Mouse (Mus musculus): ENCODE data around the gene Pld1. TPM values are rescaled to one million over a fixed set of nuclear protein-coding genes. Genes with fewer than 3 reads are reported as not detected.

Pld1 gene
- polyA plus RNA-seq, 1 experiment from 2014 or later, result 2.0 TPM

GRCm38 (mm10) chr3:27959221-27959620 lies 20.7 kb downstream of the Pld1 start:
- H3K4me2 ChIP-seq (ENCODE audit: low read length), result no peak overlapping the region
- no peak for ATAC-seq
- 85% methylated on average over 6 of the region's 6 CpGs for WGBS

GRCm38 (mm10) chr3:27961162-27961561 lies 22.7 kb downstream of the Pld1 start:
- ATAC-seq, result no peak

More at GRCm38 (mm10) chr3:27959221-27959620, 20.7 kb downstream of the Pld1 start:
- H3K27me3 ChIP-seq (replicated peaks; ENCODE audit: control insufficient read depth, insufficient read depth, low read length), result no peaks in the 10 kb centered on the region
- DNase-seq (ENCODE audit: low spot score), result no peak
- no peak overlapping the region for H3K27ac ChIP-seq (ENCODE audit: low read depth, low read length)
- H3K9ac ChIP-seq (ENCODE audit: low read length), result no peak overlapping the region
- H3K4me3 ChIP-seq (ENCODE audit: low read depth, low read length), result no peak overlapping the region
- no peaks in the 10 kb centered on the region for H3K36me3 ChIP-seq (ENCODE audit: control insufficient read depth, insufficient read depth, low read length)
- H3K9me3 ChIP-seq (replicated peaks; ENCODE audit: control insufficient read depth, low read length), result no peaks in the 10 kb centered on the region
- no peaks in the 10 kb centered on the region for H3K4me1 ChIP-seq (ENCODE audit: control insufficient read depth, insufficient read depth, low read length)

GRCm38 (mm10) chr3:27963795-27964201 lies 25.3 kb downstream of the Pld1 start:
- WGBS, result 9% methylated on average over 6 of the region's 6 CpGs
- ATAC-seq (no peak), DNase-seq (ENCODE audit: low spot score) (peak; percentile 30)
- Histone ChIP-seq H3K9me3 (replicated peaks; ENCODE audit: control insufficient read depth, low read length) (no peaks in the 10 kb centered on the region), H3K27ac (ENCODE audit: low read depth, low read length) (no peak overlapping the region), H3K9ac (ENCODE audit: low read length) (no peak overlapping the region), H3K4me3 (ENCODE audit: low read depth, low read length) (no peak overlapping the region), H3K4me2 (ENCODE audit: low read length) (no peak overlapping the region), H3K36me3 (ENCODE audit: control insufficient read depth, insufficient read depth, low read length) (no peaks in the 10 kb centered on the region), H3K4me1 (ENCODE audit: control insufficient read depth, insufficient read depth, low read length) (no peaks in the 10 kb centered on the region), H3K27me3 (replicated peaks; ENCODE audit: control insufficient read depth, insufficient read depth, low read length) (no peaks in the 10 kb centered on the region)

More at GRCm38 (mm10) chr3:27961162-27961561, 22.7 kb downstream of the Pld1 start:
- Histone ChIP-seq H3K36me3 (ENCODE audit: control insufficient read depth, insufficient read depth, low read length) (no peaks in the 10 kb centered on the region), H3K4me2 (ENCODE audit: low read length) (no peak overlapping the region), H3K4me1 (ENCODE audit: control insufficient read depth, insufficient read depth, low read length) (no peaks in the 10 kb centered on the region), H3K4me3 (ENCODE audit: low read depth, low read length) (no peak overlapping the region), H3K27ac (ENCODE audit: low read depth, low read length) (no peak overlapping the region), H3K9me3 (replicated peaks; ENCODE audit: control insufficient read depth, low read length) (no peaks in the 10 kb centered on the region), H3K9ac (ENCODE audit: low read length) (no peak overlapping the region), H3K27me3 (replicated peaks; ENCODE audit: control insufficient read depth, insufficient read depth, low read length) (no peaks in the 10 kb centered on the region)
- WGBS, result 94% methylated on average over 3 of the region's 3 CpGs
- DNase-seq (ENCODE audit: low spot score), result no peak

GRCm38 (mm10) chr3:27968671-27969070 lies 30.2 kb downstream of the Pld1 start:
- no peak overlapping the region for H3K27ac ChIP-seq (ENCODE audit: low read depth, low read length)
- no peaks in the 10 kb centered on the region for H3K9me3 ChIP-seq (replicated peaks; ENCODE audit: control insufficient read depth, low read length)
- H3K36me3 ChIP-seq (ENCODE audit: control insufficient read depth, insufficient read depth, low read length), result no peaks in the 10 kb centered on the region
- H3K4me2 ChIP-seq (ENCODE audit: low read length), result no peak overlapping the region
- DNase-seq (ENCODE audit: low spot score) (no peak), ATAC-seq (no peak)
- no peaks in the 10 kb centered on the region for H3K4me1 ChIP-seq (ENCODE audit: control insufficient read depth, insufficient read depth, low read length)
- no peaks in the 10 kb centered on the region for H3K27me3 ChIP-seq (replicated peaks; ENCODE audit: control insufficient read depth, insufficient read depth, low read length)
- no peak overlapping the region for H3K9ac ChIP-seq (ENCODE audit: low read length)
- no peak overlapping the region for H3K4me3 ChIP-seq (ENCODE audit: low read depth, low read length)
- 85% methylated on average over 8 of the region's 8 CpGs for WGBS

GRCm38 (mm10) chr3:27973936-27974335 lies 35.4 kb downstream of the Pld1 start:
- ATAC-seq (no peak), DNase-seq (ENCODE audit: low spot score) (no peak)
- Histone ChIP-seq H3K27ac (ENCODE audit: low read depth, low read length) (no peak overlapping the region), H3K4me3 (ENCODE audit: low read depth, low read length) (no peak overlapping the region), H3K4me2 (ENCODE audit: low read length) (no peak overlapping the region), H3K9me3 (replicated peaks; ENCODE audit: control insufficient read depth, low read length) (no peaks in the 10 kb centered on the region), H3K4me1 (ENCODE audit: control insufficient read depth, insufficient read depth, low read length) (no peaks in the 10 kb centered on the region), H3K27me3 (replicated peaks; ENCODE audit: control insufficient read depth, insufficient read depth, low read length) (no peaks in the 10 kb centered on the region), H3K9ac (ENCODE audit: low read length) (no peak overlapping the region), H3K36me3 (ENCODE audit: control insufficient read depth, insufficient read depth, low read length) (no peaks in the 10 kb centered on the region)
- 92% methylated on average over 7 of the region's 7 CpGs for WGBS

GRCm38 (mm10) chr3:27974981-27975380 lies 36.5 kb downstream of the Pld1 start:
- WGBS, result 97% methylated on average over 3 of the region's 3 CpGs
- ATAC-seq, result no peak
- no peaks in the 10 kb centered on the region for H3K4me1 ChIP-seq (ENCODE audit: control insufficient read depth, insufficient read depth, low read length)

GRCm38 (mm10) chr3:27976931-27977544 lies 38.5 kb downstream of the Pld1 start:
- Histone ChIP-seq H3K9ac (ENCODE audit: low read length) (no peak overlapping the region), H3K4me2 (ENCODE audit: low read length) (no peak overlapping the region)

More at GRCm38 (mm10) chr3:27974981-27975380, 36.5 kb downstream of the Pld1 start:
- DNase-seq (ENCODE audit: low spot score), result no peak
- Histone ChIP-seq H3K27ac (ENCODE audit: low read depth, low read length) (no peak overlapping the region), H3K9me3 (replicated peaks; ENCODE audit: control insufficient read depth, low read length) (no peaks in the 10 kb centered on the region), H3K27me3 (replicated peaks; ENCODE audit: control insufficient read depth, insufficient read depth, low read length) (no peaks in the 10 kb centered on the region), H3K9ac (ENCODE audit: low read length) (no peak overlapping the region), H3K4me3 (ENCODE audit: low read depth, low read length) (no peak overlapping the region), H3K36me3 (ENCODE audit: control insufficient read depth, insufficient read depth, low read length) (no peaks in the 10 kb centered on the region), H3K4me2 (ENCODE audit: low read length) (no peak overlapping the region)

GRCm38 (mm10) chr3:27978030-27978723 lies 39.7 kb downstream of the Pld1 start:
- no peak overlapping the region for H3K27ac ChIP-seq (ENCODE audit: low read depth, low read length)
- H3K4me3 ChIP-seq (ENCODE audit: low read depth, low read length), result no peak overlapping the region
- H3K27me3 ChIP-seq (replicated peaks; ENCODE audit: control insufficient read depth, insufficient read depth, low read length), result no peaks in the 10 kb centered on the region
- no peaks in the 10 kb centered on the region for H3K36me3 ChIP-seq (ENCODE audit: control insufficient read depth, insufficient read depth, low read length)
- no peak overlapping the region for H3K4me2 ChIP-seq (ENCODE audit: low read length)
- 60% methylated on average over 9 of the region's 9 CpGs for WGBS
- DNase-seq (ENCODE audit: low spot score) (no peak), ATAC-seq (no peak)
- no peaks in the 10 kb centered on the region for H3K4me1 ChIP-seq (ENCODE audit: control insufficient read depth, insufficient read depth, low read length)
- H3K9me3 ChIP-seq (replicated peaks; ENCODE audit: control insufficient read depth, low read length), result no peaks in the 10 kb centered on the region
- no peak overlapping the region for H3K9ac ChIP-seq (ENCODE audit: low read length)

More at GRCm38 (mm10) chr3:27976931-27977544, 38.5 kb downstream of the Pld1 start:
- Histone ChIP-seq H3K27ac (ENCODE audit: low read depth, low read length) (no peak overlapping the region), H3K36me3 (ENCODE audit: control insufficient read depth, insufficient read depth, low read length) (no peaks in the 10 kb centered on the region), H3K27me3 (replicated peaks; ENCODE audit: control insufficient read depth, insufficient read depth, low read length) (no peaks in the 10 kb centered on the region), H3K4me3 (ENCODE audit: low read depth, low read length) (no peak overlapping the region), H3K4me1 (ENCODE audit: control insufficient read depth, insufficient read depth, low read length) (no peaks in the 10 kb centered on the region), H3K9me3 (replicated peaks; ENCODE audit: control insufficient read depth, low read length) (no peaks in the 10 kb centered on the region)
- 84% methylated on average over 10 of the region's 10 CpGs for WGBS
- ATAC-seq, result no peak
- no peak for DNase-seq (ENCODE audit: low spot score)

- no peak overlapping the region for H3K4me2 ChIP-seq (ENCODE audit: low read length)
- DNase-seq (ENCODE audit: low spot score) (no peak), ATAC-seq (no peak)
- H3K9me3 ChIP-seq (replicated peaks; ENCODE audit: control insufficient read depth, low read length), result no peaks in the 10 kb centered on the region
- H3K4me1 ChIP-seq (ENCODE audit: control insufficient read depth, insufficient read depth, low read length), result peaks cover 4% of the 10 kb centered on the region
- no peak overlapping the region for H3K9ac ChIP-seq (ENCODE audit: low read length)
- H3K27me3 ChIP-seq (replicated peaks; ENCODE audit: control insufficient read depth, insufficient read depth, low read length), result no peaks in the 10 kb centered on the region
- H3K27ac ChIP-seq (ENCODE audit: low read depth, low read length), result no peak overlapping the region
- H3K4me3 ChIP-seq (ENCODE audit: low read depth, low read length), result no peak overlapping the region
- no peaks in the 10 kb centered on the region for H3K36me3 ChIP-seq (ENCODE audit: control insufficient read depth, insufficient read depth, low read length)
- WGBS, result 40% methylated on average over 4 of the region's 4 CpGs
Observed at GRCm38 (mm10) chr3:27981591-27981990, 43.1 kb downstream of the Pld1 start.
